Mouse (Mus musculus) kidney, adult 10 weeks (tissue): ENCODE measurements around the gene Zfp710. TPM values are rescaled to one million over a fixed set of nuclear protein-coding genes. Genes with fewer than 3 reads are reported as not detected.

ENCODE experiments used
- polyA plus RNA-seq: library from polyadenylated mRNA; stranded (reverse); fragments of 350-450 nt; fragmentation: Illumina TruSeq; extraction: RNeasy Lipid Tissue Mini Kit (QIAGEN cat#74804); gene quantifications from one replicate; pipeline ENCODE4 v1.2.3, GENCODE M21; 2014; ENCODE audit warnings: low read depth, low replicate concordance

Gene Zfp710
- 0.73 TPM for polyA plus RNA-seq

GRCm38 (mm10) chr7:80024521-80025390, at the start of gene Zfp710:
Gene Zfp710, plus strand, starts transcription at chr7:80024814.

GRCm38 (mm10) chr7:80115224-80115590, 90.6 kb downstream of the Zfp710 start, which contains the start of gene Idh2:
Gene Idh2, minus strand, starts transcription at chr7:80115392.

Other genes with a start within 250 kb of the Zfp710 start
- not detected for gene Mesp1, start 231.0 kb upstream of the Zfp710 start, polyA plus RNA-seq
- gene Mesp2, start 214.1 kb upstream of the Zfp710 start, polyA plus RNA-seq = not detected
- 36.1 TPM for gene Anpep, start 163.8 kb upstream of the Zfp710 start, polyA plus RNA-seq
- gene Ap3s2, start 104.2 kb upstream of the Zfp710 start, polyA plus RNA-seq = 42.6 TPM
- 10.0 TPM for gene Arpin, start 89.5 kb upstream of the Zfp710 start, polyA plus RNA-seq
- 35.3 TPM for gene Idh2, start 90.6 kb downstream of the Zfp710 start, polyA plus RNA-seq
- 1.7 TPM for gene Sema4b, start 162.0 kb downstream of the Zfp710 start, polyA plus RNA-seq
- 24.1 TPM for gene Cib1, start 208.0 kb downstream of the Zfp710 start, polyA plus RNA-seq
- 1.5 TPM for gene Gdpgp1, start 208.1 kb downstream of the Zfp710 start, polyA plus RNA-seq
- gene Ttll13, start 221.6 kb downstream of the Zfp710 start, polyA plus RNA-seq = 0.97 TPM
- gene Ngrn, start 236.4 kb downstream of the Zfp710 start, polyA plus RNA-seq = 15.5 TPM
- 7.2 TPM for gene Vps33b, start 244.8 kb downstream of the Zfp710 start, polyA plus RNA-seq